Mouse (Mus musculus) forebrain, postnatal 0 days (tissue): ENCODE results near the gene Ebf1. TPM values are rescaled to one million over a fixed set of nuclear protein-coding genes. Genes with fewer than 3 reads are reported as not detected.

Experiments
- ATAC-seq: fragments of 200-750 bp; cut with Nextera tagmentation; 2 replicates; pipeline ENCODE4 v1.8.0; 2017; ENCODE audit warnings: mild to moderate bottlenecking, moderate library complexity
- DNase-seq: peaks from one replicate; pipeline ENCODE4 v3.0.0-alpha.2; 2015
- H3K27ac ChIP-seq: fragments of 300-500 bp; sonication (generic); 2 replicates; pipeline ENCODE4 v1.5.1; 2014; ENCODE audit warnings: low read depth, mild to moderate bottlenecking, antibody characterized with exemption, low read length, moderate library complexity, mixed read lengths
- H3K27me3 ChIP-seq: fragments of 300-500 bp; sonication (generic); 2 replicates; pipeline ENCODE4 v1.6.1; 2014; ENCODE audit warnings: mild to moderate bottlenecking, low read length, mixed read lengths; ENCODE audit not compliant: insufficient read depth
- H3K36me3 ChIP-seq: fragments of 300-500 bp; sonication (generic); 2 replicates; pipeline ENCODE4 v1.6.1; 2014; ENCODE audit warnings: mild to moderate bottlenecking, moderate library complexity; ENCODE audit not compliant: insufficient read depth
- H3K4me1 ChIP-seq: fragments of 300-500 bp; sonication (generic); 2 replicates; pipeline ENCODE4 v1.6.1; 2014; ENCODE audit warnings: antibody characterized with exemption; ENCODE audit not compliant: insufficient read depth
- H3K4me2 ChIP-seq: fragments of 300-500 bp; sonication (generic); 2 replicates; pipeline ENCODE4 v1.6.1; 2014; ENCODE audit warnings: low read depth, mild to moderate bottlenecking, moderate library complexity
- H3K4me3 ChIP-seq: fragments of 300-500 bp; sonication (generic); 2 replicates; pipeline ENCODE4 v1.5.1; 2014; ENCODE audit warnings: low read depth, low read length, mixed read lengths
- H3K9ac ChIP-seq: fragments of 300-500 bp; sonication (generic); 2 replicates; pipeline ENCODE4 v1.6.1; 2014; ENCODE audit warnings: mild to moderate bottlenecking
- H3K9me3 ChIP-seq: fragments of 300-500 bp; sonication (generic); 2 replicates; pipeline ENCODE4 v1.6.1; 2016; ENCODE audit warnings: low read length
- CTCF ChIP-seq: sonication (generic); IDR thresholded peaks from 2 replicates; pipeline ENCODE4 v1.5.1; 2016; ENCODE audit warnings: antibody characterized with exemption, control low read depth, low read depth
- WGBS: fragments of 180-500 bp; shearing (Covaris S2); extraction: QIAGEN DNeasy Blood & Tissue Kit; methylation state at CpG from one replicate; pipeline ENCODE4 v1.1.7; 2014; 5-methylcytosine and 5-hydroxymethylcytosine counted together
- polyA plus RNA-seq: library from polyadenylated mRNA; unstranded; fragments of >200 nt; fragmentation: Nextera tagmentation; extraction: Ambion mirVana; gene quantifications from 2 replicates; pipeline ENCODE4 v1.2.1, GENCODE M21; 2015
- total RNA-seq: library from RNA; depleted of rRNA; stranded (reverse); fragments of >200 nt; gene quantifications from 2 replicates; pipeline ENCODE4 v1.2.3, GENCODE M21; 2014

Gene Ebf1
- total and polyA plus RNA-seq, 2 experiments from 2014 or later = 12.9 to 20.6 TPM

DNA sequence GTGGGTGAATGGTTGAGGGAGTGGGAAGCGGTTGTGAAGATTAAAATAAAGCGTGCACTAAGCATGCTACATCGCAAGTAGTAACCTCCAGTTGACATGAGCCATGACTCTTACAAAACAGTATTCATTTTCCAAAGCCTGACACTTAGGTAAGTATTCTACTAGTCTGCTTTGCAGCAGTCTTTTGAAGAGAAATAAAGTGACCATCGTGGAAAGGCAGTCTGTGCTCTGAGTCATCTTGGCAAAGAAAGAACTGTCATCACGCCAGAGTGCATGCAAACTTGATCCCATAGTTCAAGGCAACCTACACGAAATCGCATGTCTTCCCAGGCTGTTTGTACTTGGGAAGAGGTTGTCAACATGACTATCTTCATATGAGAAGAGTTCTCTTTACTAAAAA is 237.4 kb downstream of the Ebf1 start:
- Histone ChIP-seq H3K4me3 (no peak overlapping the region), H3K9ac (no peak overlapping the region), H3K27me3 (no peaks in the 10 kb centered on the region), H3K4me2 (no peak overlapping the region), H3K4me1 (no peaks in the 10 kb centered on the region), H3K9me3 (no peaks in the 10 kb centered on the region), H3K27ac (no peak overlapping the region), H3K36me3 (no peaks in the 10 kb centered on the region)
- ATAC-seq (no peak), DNase-seq (no peak)
- no peak for TF ChIP-seq CTCF
- WGBS = 84% methylated on average over 7 of the region's 7 CpGs

DNA sequence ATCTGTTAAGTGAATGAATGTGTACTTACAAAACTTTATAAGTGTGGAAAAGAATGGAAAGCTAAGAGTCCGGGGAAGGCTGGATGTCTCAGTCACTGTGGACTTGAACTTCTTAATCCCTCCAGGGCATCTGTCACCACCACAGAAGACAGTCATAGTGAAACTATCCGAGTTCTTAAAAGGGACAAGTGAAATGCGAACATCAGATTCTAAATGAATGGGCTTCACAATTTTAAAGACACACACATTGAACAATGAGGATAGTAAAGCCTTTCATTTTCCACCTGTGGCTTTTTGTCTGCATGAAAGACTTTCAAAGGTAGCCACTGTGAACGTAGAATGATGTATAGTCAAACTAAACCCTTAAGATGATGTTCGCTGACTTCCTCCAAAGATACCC is 244.0 kb downstream of the Ebf1 start:
- Histone ChIP-seq H3K4me3 (no peak overlapping the region), H3K9me3 (no peaks in the 10 kb centered on the region), H3K9ac (no peak overlapping the region), H3K27ac (no peak overlapping the region), H3K27me3 (no peaks in the 10 kb centered on the region), H3K4me2 (no peak overlapping the region), H3K36me3 (no peaks in the 10 kb centered on the region), H3K4me1 (no peaks in the 10 kb centered on the region)
- 63% methylated on average over 5 of the region's 5 CpGs for WGBS
- no peak for ATAC-seq
- TF ChIP-seq CTCF = no peak
- no peak for DNase-seq

DNA sequence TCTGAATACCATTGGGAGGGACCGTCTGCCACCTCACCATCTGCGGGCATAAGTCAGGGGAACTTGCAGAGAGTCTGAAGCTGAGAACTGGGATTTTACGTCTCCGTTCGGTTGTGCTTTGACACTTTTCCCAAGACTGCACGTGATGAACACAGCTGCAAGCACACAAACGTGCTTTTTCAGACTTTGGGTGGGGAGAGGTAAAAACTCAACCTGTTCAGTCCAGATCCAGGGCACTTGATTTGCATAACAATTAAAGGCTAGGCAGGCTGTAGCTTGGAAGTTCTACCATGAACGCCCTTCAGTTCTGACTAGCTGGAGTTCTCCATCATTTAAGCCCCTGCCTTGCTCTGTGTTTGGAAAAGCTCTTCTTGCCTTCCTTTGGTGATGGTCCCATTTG is 246.8 kb downstream of the Ebf1 start:
- Histone ChIP-seq H3K9me3 (no peaks in the 10 kb centered on the region), H3K27ac (no peak overlapping the region), H3K36me3 (no peaks in the 10 kb centered on the region), H3K4me1 (no peaks in the 10 kb centered on the region), H3K9ac (no peak overlapping the region), H3K4me3 (no peak overlapping the region), H3K4me2 (no peak overlapping the region), H3K27me3 (no peaks in the 10 kb centered on the region)
- DNase-seq = no peak
- 54% methylated on average over 8 of the region's 8 CpGs for WGBS
- no peak for ATAC-seq
- no peak for TF ChIP-seq CTCF

DNA sequence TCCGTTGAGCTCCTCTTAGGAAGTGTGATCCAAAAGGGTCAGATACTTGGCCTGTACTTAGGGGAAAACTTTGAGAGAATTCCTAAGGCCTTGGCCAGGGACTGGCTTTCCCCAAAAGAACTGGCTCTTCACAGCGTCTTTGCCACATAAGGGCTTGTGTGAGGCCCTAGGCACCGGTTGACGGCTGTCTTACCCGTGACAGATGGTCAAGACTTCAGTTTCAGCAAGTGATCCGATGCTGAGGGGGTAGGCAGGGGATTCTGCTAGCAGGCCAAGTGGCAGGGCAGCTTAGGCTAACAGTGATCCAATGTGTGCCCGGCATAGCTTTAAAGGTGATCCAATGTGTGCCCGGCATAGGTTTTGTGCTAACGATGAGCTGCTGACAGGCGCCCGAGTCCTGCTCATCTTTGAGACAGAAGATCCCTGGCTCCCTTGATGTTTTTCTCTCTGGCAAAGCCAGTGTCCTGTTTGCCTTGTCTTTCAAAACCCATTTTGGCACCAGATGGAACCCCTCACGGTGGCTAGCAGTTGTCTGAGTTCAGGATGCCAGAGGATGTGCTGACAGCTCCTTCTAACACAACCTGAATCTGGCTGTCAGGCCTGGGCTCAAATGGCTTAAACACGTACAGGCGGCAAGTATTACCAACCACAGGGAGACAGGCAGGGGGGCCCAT is 249.5 kb downstream of the Ebf1 start:
- DNase-seq (peak; percentile 9), ATAC-seq (peak; percentile 55; the same call in 1 of the 2 replicates)
- no peak overlapping the region for H3K4me3 ChIP-seq
- H3K27ac ChIP-seq = no peak overlapping the region
- no peaks in the 10 kb centered on the region for H3K9me3 ChIP-seq
- no peak overlapping the region for H3K9ac ChIP-seq
- H3K4me1 ChIP-seq = no peaks in the 10 kb centered on the region
- H3K27me3 ChIP-seq = no peaks in the 10 kb centered on the region; the same call in 1 of the 2 replicates
- 55% methylated on average over 14 of the region's 14 CpGs for WGBS
- no peaks in the 10 kb centered on the region for H3K36me3 ChIP-seq
- no peak for TF ChIP-seq CTCF
- H3K4me2 ChIP-seq = no peak overlapping the region

DNA sequence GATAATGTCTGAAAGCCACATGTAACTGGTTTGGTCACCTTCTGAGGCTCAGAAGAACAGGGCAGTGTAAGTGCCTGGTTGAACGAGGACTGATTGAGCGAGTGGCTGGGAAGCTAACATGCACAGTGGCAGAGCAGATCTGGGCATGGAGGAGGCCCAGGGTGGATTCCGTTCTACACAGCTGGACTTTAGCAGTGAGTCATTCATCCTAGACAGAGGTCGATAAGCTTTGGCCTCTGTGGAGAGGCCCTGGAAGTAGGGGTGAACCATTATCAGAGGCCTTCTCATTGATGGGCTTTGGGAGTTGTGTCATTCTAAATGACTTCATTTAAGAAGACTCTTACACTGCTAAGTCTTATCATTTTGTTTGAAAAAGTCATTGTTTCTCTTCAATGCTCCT is 250.3 kb downstream of the Ebf1 start:
- Histone ChIP-seq H3K9ac (no peak overlapping the region), H3K36me3 (no peaks in the 10 kb centered on the region), H3K27ac (no peak overlapping the region), H3K27me3 (no peaks in the 10 kb centered on the region; the same call in 1 of the 2 replicates), H3K4me2 (no peak overlapping the region), H3K4me1 (no peaks in the 10 kb centered on the region), H3K9me3 (no peaks in the 10 kb centered on the region), H3K4me3 (no peak overlapping the region)
- 80% methylated on average over 4 of the region's 4 CpGs for WGBS
- DNase-seq = no peak
- no peak for TF ChIP-seq CTCF
- ATAC-seq = no peak

DNA sequence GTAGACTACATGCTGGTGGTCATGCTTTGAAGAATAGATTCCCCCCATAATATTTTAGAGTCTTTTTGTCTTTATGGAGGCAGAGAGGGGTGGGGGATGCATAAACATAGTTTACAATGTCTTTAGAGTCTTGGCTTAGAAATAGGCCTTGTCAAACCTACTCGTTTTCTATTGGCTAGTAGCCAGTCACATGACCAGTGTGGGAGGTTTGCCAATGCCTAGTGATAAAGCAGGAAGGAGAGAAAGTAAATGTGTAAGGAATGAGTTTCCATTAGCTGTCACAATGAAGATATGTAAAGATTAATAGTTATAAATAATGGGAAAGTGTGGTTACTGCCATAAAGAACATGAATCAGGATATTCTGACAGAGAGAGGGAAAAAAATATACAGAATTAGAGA is 256.8 kb downstream of the Ebf1 start:
- TF ChIP-seq CTCF = no peak

DNA sequence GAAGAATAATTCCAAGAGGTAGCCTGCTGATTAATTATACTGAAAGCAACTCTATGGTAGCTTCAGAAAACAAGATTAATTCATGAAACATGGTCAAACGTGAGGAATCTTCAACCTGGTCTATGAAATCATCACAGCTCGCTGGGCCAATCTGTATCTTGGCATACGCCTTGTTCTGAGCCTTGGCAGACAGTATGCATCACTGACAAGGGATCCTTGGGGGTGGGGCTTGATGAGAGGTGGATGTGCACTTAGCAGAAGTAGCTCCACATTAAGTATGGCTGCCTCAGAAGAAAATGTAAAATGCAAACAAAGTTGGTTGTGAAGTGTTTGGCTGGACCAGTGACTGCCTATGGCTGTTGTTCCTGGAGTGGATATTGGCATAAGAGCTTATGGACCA is 258.1 kb downstream of the Ebf1 start:
- Histone ChIP-seq H3K4me3 (no peak overlapping the region), H3K36me3 (no peaks in the 10 kb centered on the region), H3K9me3 (no peaks in the 10 kb centered on the region), H3K4me1 (no peaks in the 10 kb centered on the region), H3K27me3 (no peaks in the 10 kb centered on the region), H3K9ac (no peak overlapping the region), H3K27ac (no peak overlapping the region), H3K4me2 (no peak overlapping the region)
- ATAC-seq (no peak), DNase-seq (no peak)
- TF ChIP-seq CTCF = no peak
- 41% methylated on average over 3 of the region's 3 CpGs for WGBS

More for the DNA sequence above, 256.8 kb downstream of the Ebf1 start:
- ATAC-seq (no peak), DNase-seq (no peak)
- Histone ChIP-seq H3K4me1 (no peaks in the 10 kb centered on the region), H3K27me3 (no peaks in the 10 kb centered on the region; the same call in 1 of the 2 replicates), H3K4me3 (no peak overlapping the region), H3K9ac (no peak overlapping the region), H3K4me2 (no peak overlapping the region), H3K9me3 (no peaks in the 10 kb centered on the region), H3K27ac (no peak overlapping the region), H3K36me3 (no peaks in the 10 kb centered on the region)
- WGBS = 38% methylated on average over 1 of the region's 1 CpGs
